Mouse (Mus musculus) heart, postnatal 4 days (tissue): ENCODE data around the gene Cfap299. TPM values are rescaled to one million over a fixed set of nuclear protein-coding genes. Genes with fewer than 3 reads are reported as not detected.
"Not testable (repeated sequence)": the region's sequence is repeated elsewhere in the genome, so short reads cannot be mapped to it uniquely, and the experiment has no call there.

Experiments
- DNase-seq: peaks from one replicate; pipeline ENCODE4 v3.0.0; 2021
- total RNA-seq, 2 experiments: library from RNA; stranded (reverse); gene quantifications; 2 replicates each; pipeline ENCODE4 v1.2.3; 2021

Gene Cfap299
- total RNA-seq, 2 experiments from 2014 or later, result not detected

DNA sequence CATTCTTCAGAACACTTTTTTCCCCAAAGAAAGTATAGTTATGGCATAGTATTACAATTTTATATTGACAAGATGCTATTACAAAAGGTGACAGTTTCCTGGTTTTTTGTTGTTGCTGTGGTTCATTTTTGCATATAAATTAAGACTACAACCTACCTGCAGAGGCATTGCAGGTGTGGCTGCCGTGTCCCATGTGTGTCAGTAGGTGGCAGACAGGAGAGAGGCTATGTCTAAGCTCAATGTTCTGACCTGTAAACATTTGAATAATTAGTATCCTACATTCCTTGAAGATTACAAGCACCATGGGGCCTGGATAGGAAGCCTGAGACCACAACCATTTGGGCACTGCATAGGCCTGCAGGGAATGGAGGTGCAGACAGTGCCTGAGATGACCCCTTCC, 212.2 kb downstream of the Cfap299 start:
- DNase-seq, result no peak

DNA sequence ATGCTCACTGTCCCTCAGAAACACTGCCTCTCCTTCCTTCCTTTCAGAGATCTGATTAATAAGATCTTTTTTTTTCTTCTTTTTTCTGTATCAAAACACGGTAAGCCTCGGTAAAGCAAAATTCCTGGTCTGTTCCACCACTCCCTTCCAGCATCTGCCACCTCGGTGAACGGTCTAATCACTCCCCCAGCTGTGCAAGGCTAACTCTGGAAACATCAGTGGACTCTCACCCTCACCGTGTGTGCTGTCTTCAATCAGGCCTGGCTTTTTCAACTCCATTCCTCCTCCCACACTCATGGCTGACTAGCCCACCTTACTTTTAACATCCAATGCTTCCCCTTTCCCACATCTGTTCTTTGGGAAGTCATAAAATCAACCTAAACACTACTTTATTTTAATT, 221.2 kb downstream of the Cfap299 start:
- DNase-seq, result no peak

DNA sequence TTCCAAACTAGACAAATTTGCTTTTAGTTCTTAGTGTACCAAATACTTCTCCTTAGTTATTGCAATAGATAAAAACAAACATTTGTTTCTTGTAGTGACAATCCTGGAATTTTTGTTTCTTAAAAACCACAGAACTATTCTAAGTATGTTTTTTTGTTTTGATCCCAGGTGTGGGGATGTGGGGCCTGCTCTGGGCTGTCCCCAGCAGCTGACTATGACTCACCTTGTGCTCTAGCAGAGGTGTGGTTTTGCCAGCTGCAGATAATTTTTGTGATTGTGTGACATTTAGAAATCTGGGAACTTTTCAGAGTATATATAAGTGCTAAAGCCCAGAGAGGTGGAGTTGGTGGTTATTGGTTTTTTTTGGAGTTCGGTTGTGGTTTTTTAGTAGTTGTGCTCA, 221.8 kb downstream of the Cfap299 start:
- DNase-seq, result no peak

GRCm38 (mm10) chr5:98552395-98552794, 223.3 kb downstream of the Cfap299 start, which contains the start of gene Gm11111:
Gene Gm11111, plus strand, starts transcription at chr5:98552695.
- DNase-seq, result no peak

GRCm38 (mm10) chr5:98552811-98553601, 223.9 kb downstream of the Cfap299 start:
- no peak for DNase-seq

DNA sequence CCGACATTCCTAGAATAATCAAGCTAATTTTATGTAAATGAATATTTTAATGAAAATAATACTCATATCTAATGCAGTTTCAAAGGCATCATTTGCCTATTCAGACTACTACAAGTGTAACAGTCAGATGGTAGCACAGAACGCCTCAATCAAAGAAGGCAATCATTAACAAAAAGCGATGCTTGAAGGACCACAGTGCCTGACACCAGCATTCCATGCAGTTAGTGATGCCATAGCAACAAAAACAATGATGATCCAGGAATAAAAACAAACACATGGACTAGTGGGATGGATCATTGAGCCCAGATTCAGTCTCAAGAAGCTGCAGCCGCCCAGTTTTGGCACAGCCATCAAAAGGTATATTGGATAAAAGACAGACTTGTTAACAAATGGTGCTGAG, 232.2 kb downstream of the Cfap299 start:
- DNase-seq, result no peak

DNA sequence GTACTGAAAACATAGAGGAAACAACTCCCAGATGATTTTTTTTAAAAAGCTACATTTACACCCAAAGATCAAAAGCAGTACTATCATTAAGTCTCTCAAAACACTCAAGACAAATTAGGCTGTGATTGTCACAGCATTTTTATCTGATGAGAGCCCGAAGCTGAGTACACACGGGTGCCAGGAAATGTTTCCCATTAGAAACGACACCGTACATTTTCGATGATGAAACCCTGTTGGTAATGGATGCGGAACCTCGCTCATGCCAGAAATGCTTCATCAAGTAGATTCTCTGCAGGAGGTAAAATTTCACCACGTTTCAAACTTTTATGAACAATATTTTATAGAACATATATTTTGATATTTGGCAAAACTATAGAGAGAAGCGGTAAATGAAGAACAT, 233.7 kb downstream of the Cfap299 start:
- no peak for DNase-seq

DNA sequence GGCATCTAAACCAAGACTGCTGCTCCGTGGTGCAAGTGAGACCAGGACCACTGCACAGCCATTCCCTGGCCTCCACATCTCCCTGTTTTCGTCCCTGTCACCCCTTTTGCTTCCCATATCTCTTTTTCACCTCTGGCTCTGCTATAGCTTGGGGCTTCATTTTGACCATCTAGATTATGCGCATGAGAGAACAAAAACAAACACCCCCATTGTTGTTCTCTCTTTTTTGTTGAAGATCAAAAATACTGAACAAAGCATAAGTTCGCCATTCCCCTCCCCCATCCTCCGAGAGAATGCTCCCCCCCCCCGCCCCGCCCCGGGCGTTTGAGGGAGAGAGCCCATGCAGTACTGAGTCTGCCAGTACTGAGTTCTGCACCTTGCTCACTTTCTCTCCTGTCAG, 234.7 kb downstream of the Cfap299 start:
- no peak for DNase-seq

DNA sequence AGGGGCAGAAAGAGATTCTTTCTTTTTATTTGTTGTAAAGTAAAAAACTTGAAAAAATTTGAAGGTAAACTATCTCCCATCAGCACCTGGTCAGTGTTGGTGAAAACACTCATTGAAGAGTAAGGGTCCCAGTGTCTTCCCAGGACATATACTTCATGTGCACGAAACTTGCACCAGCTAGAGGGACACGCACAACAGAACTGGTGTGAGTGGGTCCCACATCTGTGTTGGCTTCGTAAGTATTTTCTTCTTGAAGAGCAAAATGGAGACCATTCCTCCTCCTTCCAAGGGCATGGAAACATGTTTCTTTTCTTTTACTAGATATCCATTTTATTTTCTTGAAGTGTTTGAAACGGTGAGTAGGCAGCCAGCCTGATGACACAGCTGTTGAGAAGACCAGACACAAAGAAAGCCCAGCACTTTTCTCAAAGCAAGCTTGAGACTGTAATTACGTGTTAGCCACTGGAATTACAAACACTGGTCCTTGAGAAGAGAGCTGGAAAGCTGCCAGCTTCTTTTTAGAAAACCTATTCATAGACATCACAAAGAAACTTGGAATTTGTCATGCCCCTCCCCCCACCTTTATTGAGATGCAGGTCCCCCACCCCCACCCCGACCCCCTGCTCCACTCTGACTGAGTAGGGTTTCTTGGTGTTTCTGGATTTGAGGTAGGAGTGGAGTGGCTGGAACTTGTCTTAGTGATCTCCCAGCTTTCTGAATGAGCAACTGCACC, 237.5 kb downstream of the Cfap299 start:
- no peak for DNase-seq

GRCm38 (mm10) chr5:98568481-98568880, 239.4 kb downstream of the Cfap299 start:
- DNase-seq, result no peak

DNA sequence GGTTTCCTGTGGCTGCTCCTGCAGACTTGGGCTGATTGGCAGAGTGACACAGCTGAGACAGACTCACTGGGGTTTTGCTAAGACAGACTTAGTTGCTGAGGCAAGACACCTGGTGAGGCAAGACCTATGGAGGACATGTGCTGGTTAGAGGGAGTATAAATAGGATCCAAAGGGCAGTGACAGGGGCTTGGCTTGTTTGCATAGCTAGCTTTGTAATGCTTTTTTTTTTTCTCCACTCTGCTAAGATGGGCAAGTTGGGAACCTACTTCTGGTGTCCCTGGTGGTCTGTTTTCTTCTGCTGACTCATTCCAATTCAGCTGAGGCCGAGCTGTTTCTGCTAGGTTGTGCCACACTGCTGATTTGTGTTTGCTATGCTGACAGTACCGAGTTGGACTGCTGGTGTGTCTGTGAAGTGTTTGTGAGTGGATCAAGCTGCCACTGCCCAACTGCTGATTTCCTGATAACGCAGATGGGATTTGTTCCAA, 240.0 kb downstream of the Cfap299 start:
- DNase-seq, result no peak

DNA sequence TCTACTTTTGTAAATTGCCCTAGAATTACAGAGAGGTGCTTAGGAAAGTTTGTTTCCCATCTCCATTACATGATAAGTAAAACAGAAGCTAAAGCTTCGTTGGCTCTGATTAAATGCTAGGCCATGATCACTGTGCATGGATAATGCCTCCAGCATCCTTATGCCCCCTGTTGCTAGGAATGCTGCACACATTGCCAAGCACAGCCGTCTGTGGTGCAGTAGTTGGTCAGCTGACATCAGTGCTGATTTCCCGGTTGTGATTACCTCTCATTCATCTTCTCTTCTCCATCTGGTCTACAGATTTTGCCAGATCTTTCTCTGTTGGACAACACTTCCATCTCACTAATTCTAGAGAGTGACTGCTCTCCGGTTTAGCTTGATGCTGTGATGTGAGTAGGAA, 243.3 kb downstream of the Cfap299 start:
- DNase-seq, result no peak

GRCm38 (mm10) chr5:98574711-98575470, 245.8 kb downstream of the Cfap299 start:
- no peak for DNase-seq

DNA sequence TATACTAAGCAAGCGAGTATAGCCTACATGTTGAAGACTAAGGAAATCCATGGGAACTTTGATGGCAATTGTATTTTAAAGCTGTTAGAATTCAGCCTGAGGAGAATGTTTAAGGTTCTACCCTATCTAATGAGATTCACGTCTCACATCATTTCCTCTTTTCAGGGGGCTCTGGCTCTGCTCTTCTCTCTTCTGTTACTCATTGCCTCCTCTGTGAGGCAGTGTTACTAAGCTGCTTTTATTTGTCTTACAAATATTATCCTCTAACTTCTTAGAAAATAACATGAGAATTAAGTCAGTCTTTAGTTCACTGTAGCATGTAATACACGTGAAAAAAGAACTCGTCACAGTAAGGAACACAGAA, 246.3 kb downstream of the Cfap299 start:
- no peak for DNase-seq

DNA sequence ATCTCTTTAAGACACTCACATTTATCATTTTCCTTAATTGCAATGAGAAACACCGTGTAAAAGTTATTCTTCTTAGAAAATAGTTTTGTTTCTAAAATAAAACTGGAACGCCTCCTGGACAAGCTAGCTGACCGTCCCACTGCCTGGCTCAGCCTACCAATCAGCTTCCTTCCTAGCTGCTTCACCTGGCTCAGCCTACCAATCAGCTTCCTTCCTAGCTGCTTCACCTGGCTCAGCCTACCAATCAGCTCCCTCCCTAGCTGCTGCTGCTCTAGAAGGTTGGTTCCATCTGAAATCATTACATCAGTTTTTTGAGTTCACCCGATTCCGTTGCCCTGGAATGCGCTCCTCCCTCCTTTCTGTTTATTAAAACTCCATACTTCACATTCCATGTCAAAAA, 247.4 kb downstream of the Cfap299 start:
- not testable (repeated sequence) for DNase-seq

GRCm38 (mm10) chr5:98578398-98578797, 249.3 kb downstream of the Cfap299 start:
- no peak for DNase-seq

DNA sequence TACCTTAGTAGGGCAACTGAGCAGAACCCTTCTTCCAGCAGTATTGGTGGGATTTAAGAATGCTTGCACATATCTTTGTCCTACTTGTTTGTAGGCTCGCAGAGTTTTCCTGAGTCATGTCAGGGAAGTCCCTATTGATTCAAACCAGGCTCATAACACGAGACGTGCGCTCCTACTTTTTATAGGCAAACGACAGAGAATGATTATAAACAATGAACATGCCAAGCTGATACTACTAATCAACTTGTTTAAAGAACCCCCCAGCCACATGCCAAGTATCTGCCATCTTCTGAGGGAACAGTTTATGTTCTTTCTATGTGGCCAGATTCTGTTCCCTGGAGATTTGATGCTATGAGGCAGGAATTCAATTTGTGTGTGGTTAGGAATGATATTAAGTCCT, 251.7 kb downstream of the Cfap299 start:
- DNase-seq, result no peak

DNA sequence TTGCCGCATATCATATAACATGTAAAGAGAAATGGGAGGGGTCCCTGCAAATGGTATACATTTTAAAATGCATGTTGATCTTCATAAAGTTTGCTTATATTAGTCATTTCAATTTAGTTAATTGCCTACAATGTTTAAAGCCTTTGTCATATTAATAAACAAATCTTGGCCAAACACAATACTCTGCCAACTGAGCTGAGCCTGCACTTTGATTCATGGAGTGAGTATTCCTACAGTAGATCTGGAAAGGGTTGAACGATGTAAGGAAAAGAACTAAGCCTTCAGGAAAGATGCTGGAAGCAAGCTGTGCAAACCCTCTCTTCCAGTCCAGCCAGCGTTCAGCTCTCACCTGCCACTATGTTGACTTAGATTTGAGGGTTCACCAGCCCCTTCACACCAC, 252.9 kb downstream of the Cfap299 start:
- no peak for DNase-seq

DNA sequence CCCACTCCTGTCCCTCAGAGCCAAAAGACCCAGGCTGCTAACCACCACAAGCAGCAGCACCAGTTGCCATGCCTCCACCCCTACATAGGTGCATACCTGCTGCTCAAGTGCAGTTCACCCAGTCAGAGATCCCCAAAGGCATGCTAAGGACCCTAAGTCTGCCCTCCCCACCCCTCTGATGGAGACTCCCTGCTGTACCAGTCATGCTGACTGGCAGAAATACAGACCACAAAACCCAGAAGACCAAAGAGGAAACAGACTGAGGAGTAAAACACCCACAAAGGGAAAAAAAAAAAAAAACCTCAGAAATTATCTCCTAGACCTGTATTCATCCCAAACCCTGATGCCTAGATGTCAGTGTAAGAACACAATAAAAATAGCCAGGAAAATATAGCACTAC, 256.8 kb downstream of the Cfap299 start:
- no peak for DNase-seq

DNA sequence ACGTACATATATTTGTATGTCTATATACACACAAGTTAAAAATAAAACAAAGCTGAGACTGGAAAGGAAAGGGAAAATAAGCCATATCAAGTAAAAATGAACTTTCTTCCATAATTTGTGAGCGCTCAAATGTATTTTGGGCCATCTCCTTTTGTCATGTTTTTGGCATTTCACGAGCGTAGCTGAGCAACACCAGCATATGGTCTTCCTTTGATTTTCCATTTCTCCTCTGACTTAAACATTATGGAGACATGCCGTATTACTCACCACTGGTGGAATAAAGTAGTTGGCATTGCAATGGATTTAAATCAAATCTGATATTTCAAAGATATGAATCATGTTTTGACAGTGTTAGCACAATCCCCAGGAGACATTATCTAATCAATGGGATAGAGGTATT, 284.4 kb downstream of the Cfap299 start:
- DNase-seq, result no peak

DNA sequence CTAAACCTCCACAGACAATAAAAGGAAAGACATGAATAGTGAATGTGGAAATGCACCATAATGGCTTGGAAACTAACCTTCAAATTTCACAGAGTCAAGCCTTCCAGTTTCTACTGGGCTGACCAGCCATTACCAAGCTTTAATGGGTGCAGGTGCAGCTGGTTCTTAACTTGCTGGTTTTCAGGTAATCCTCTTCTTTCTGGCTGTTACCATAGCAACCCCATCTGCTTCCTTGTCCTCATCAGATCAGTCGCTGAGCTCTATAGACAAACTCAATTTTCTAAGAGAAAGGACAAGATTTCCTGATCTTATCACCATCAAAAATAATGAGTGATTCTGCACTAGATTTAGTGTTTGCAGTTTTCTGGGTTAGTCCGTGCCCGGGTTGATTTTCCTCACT, 287.8 kb downstream of the Cfap299 start:
- DNase-seq, result no peak

DNA sequence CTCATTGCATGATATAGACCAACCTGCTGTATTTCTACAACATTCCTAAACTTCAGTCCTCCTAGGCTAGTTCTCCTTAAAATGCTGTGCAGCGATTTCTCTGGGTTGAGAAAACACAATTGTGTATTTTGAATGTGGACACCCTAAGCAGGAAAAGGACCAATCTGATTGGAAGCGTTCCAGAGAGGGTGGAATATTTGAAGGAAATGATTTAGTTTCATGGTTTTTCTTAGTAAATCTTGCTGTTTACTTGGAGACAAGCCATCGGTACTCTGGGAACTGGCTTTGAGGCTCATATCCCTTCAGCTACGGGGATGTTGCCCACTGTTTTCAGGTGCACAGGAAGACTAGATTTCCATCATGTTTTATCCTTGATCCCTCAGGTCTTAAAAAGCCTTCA, 288.3 kb downstream of the Cfap299 start:
- DNase-seq, result no peak

GRCm38 (mm10) chr5:98650345-98650744, 321.2 kb downstream of the Cfap299 start:
- DNase-seq, result no peak
